Mouse (Mus musculus) telencephalon, adult 2 months (tissue): Measurements from ENCODE around the gene Sipa1l3.

Experiments
- DNase-seq: peaks from one replicate; pipeline ENCODE4 v3.0.0-alpha.2; 2011; ENCODE audit warnings: low read depth, low spot score

Gene Sipa1l3

DNA sequence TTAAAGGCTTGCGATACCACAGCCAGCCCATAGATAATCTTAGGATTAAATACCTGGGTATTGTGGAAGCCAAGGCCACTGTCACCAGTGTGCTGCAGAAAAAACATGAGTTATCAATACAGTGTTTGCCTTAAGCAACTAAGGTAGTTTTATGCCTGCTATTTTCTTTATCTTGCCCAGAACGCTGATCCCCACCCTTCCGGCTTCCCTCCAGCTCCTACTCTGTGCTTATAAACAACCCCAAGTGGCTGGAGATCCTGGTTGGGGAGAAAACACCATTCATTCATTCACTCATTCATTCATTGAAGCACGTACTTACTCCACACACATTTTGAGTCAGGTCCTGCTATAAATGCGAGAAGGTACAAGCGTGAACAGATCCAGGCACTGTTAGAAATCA lies 233.9 kb downstream of the Sipa1l3 start:
- DNase-seq = no peak

- DNase-seq = no peak
These were observed 234.6 kb downstream of the Sipa1l3 start for GRCm38 (mm10) chr7:29283876-29284275.

DNA sequence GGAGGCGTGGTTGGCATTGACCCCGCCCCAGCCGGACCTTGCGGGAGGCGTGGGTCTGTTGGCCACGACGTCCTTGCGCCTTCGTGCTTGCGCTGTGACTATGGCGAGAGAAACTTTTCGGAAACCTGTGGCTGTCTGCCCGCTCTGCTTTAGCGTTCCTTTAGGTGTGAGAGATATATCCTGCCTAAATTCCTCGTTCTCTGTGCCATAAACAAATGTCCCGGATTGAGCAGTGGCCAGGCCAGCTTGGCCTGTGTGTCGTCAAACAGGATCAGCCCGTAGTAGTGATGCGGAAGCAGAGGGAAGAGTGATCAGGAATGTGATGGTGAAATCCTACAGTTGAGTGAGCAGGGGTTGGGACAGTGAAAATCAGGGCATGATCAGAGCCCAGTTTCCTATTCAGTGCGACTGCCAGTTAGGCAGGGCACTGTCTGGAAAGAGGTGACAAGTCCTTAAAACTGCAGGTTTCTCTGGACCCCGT lies 236.3 kb downstream of the Sipa1l3 start:
- no peak for DNase-seq

GRCm38 (mm10) chr7:29281201-29282073 lies 237.0 kb downstream of the Sipa1l3 start, which contains the start of gene Spint2:
TSS of gene Spint2 (minus strand) at chr7:29281912.
- DNase-seq = no peak

GRCm38 (mm10) chr7:29280801-29281200 lies 237.6 kb downstream of the Sipa1l3 start:
- DNase-seq = no peak

DNA sequence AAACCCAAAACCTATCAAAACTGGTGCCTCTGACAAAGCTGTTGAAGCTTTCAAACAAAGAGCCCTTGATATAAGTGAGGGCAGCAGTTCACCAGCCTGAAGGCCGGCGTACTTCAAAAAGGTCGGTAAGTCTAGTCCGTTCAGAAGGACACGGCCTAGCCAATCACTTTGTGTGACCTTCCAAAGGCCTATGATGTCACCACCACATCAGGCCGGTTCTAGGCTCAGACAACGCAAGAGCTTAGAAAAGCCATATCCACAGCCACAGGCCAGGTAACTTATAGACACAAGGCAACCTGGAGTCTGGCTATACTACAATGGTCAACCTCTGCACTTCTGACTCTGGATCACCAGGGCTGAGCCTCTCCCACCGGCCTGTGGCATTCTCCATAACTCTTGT lies 238.5 kb downstream of the Sipa1l3 start:
- no peak for DNase-seq

GRCm38 (mm10) chr7:29279261-29279660 lies 239.2 kb downstream of the Sipa1l3 start:
- no peak for DNase-seq

- no peak for DNase-seq
These were observed 240.9 kb downstream of the Sipa1l3 start for GRCm38 (mm10) chr7:29277510-29277909.

GRCm38 (mm10) chr7:29276715-29277114 lies 241.7 kb downstream of the Sipa1l3 start:
- no peak for DNase-seq

DNA sequence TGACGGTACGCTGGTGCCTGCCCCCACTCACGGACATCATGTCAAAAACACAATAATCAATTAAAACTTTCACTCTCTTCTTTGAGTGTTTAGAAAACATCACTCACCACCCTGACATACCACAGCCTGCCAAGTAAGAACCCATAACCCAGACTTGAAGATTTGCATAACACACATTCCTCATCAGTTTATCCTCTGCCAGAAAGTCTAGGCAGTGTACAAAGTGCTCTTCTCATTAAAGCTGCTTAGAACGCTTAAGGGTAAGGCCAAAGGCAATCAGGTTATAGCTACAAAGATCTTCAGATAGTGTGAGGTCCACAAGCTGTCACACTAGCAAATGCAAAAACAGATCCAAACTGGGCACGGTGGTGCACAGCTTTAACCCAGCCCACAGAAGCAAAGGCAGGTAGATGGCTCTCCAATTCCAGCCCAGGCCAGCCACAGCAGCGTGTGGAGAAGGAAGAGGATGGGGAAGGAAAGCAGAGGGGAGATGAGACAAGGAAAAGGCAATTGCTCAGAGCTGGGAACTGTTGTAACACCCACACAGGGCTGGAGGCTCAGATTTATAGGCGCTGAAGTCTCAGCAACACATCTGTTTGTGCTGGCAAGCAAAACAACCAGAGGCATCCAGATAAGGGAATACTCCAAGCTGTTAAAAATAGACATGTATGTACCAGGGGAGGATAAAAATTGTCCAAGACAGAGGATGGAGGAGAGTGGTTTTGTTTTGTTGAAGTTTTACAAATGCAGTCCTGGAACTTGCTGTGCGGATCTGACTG lies 246.6 kb downstream of the Sipa1l3 start:
- DNase-seq = peak; percentile 77

DNA sequence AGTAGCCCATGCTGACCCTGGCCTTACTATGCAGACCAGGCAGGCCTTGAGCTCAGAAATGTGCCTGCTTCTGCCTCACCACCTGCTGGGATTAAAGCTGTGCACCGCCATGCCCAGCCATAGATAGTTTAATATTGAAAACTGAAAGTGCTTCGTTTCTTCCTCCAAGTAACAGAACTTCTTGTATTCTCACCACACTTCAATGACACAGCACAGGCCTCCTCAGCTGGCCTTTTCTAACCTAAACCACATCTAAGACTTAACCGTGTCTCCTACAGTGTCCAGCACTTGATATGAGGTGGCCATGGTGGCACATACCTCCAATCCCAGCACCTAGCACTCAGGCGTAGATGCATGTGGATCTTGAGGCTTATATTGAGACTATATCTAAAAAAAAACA lies 248.0 kb downstream of the Sipa1l3 start:
- DNase-seq = no peak
